Mouse (Mus musculus) embryonic facial prominence, embryonic 11.5 days (tissue): ENCODE measurements at regions not wholly inside any gene's neighbourhood (a gene's known extent, or its start where the extent isn't known, plus 50 kb on each side); places are given as distances from the start of the nearest gene placed in this dataset.

Experiments
- ATAC-seq: fragments of 200-750 bp; cut with Nextera tagmentation; replicated peaks from 2 replicates; pipeline ENCODE4 v1.8.0; 2017; ENCODE audit warnings: low read depth; ENCODE audit not compliant: insufficient number of reproducible peaks, low FRiP score, low TSS enrichment
- DNase-seq: peaks from one replicate; pipeline ENCODE4 v3.0.0-alpha.2; 2015; ENCODE audit warnings: low spot score
- H3K27ac ChIP-seq: fragments of 300-500 bp; sonication (generic); replicated peaks from 2 replicates; pipeline ENCODE4 v1.5.1; 2014; ENCODE audit warnings: mild to moderate bottlenecking, low read depth, low read length, control low read depth
- H3K27me3 ChIP-seq: fragments of 300-500 bp; sonication (generic); 2 replicates; pipeline ENCODE4 v1.6.1; 2014; ENCODE audit warnings: mild to moderate bottlenecking, low read length, moderate library complexity, mixed read lengths; ENCODE audit not compliant: control insufficient read depth, insufficient read depth
- H3K36me3 ChIP-seq: fragments of 300-500 bp; sonication (generic); replicated peaks from 2 replicates; pipeline ENCODE4 v1.6.1; 2014; ENCODE audit warnings: low read depth, mild to moderate bottlenecking, low read length, moderate library complexity, mixed read lengths; ENCODE audit not compliant: control insufficient read depth, insufficient read depth
- H3K4me1 ChIP-seq: fragments of 300-500 bp; sonication (generic); 2 replicates; pipeline ENCODE4 v1.6.1; 2014; ENCODE audit warnings: low read length, mixed read lengths; ENCODE audit not compliant: control insufficient read depth, insufficient read depth
- H3K4me2 ChIP-seq: fragments of 300-500 bp; sonication (generic); 2 replicates; pipeline ENCODE4 v1.6.1; 2014; ENCODE audit warnings: low read depth, mild to moderate bottlenecking, control low read depth, low read length, moderate library complexity
- H3K4me3 ChIP-seq: fragments of 300-500 bp; sonication (generic); 2 replicates; pipeline ENCODE4 v1.5.1; 2014; ENCODE audit warnings: low read depth, low read length, control low read depth
- H3K9ac ChIP-seq: fragments of 300-500 bp; sonication (generic); replicated peaks from 2 replicates; pipeline ENCODE4 v1.6.1; 2014; ENCODE audit warnings: mild to moderate bottlenecking, control low read depth, low read length
- H3K9me3 ChIP-seq: fragments of 300-500 bp; sonication (generic); replicated peaks from 2 replicates; pipeline ENCODE4 v1.6.1; 2016; ENCODE audit warnings: mild to moderate bottlenecking, low read length, inconsistent platforms, mixed read lengths; ENCODE audit not compliant: control insufficient read depth
- WGBS: fragments of 180-500 bp; shearing (Covaris S2); extraction: QIAGEN DNeasy Blood & Tissue Kit; methylation state at CpG from one replicate; pipeline ENCODE4 v1.1.7; 2014; 5-methylcytosine and 5-hydroxymethylcytosine counted together

GRCm38 (mm10) chr7:113048097-113048795, 94.5 kb downstream of the Rassf10 start:
- no peak for ATAC-seq
- WGBS = 60% methylated on average over 4 of the region's 4 CpGs
- DNase-seq = no peak

GRCm38 (mm10) chr7:113049440-113049839, 95.7 kb downstream of the Rassf10 start:
- DNase-seq (no peak), ATAC-seq (no peak)
- 89% methylated on average over 5 of the region's 5 CpGs for WGBS
- H3K9ac ChIP-seq = no peak overlapping the region
- no peaks in the 10 kb centered on the region for H3K4me1 ChIP-seq
- H3K9me3 ChIP-seq = no peaks in the 10 kb centered on the region
- no peak overlapping the region for H3K4me2 ChIP-seq
- no peaks in the 10 kb centered on the region for H3K36me3 ChIP-seq
- no peak overlapping the region for H3K27ac ChIP-seq
- no peak overlapping the region for H3K4me3 ChIP-seq
- H3K27me3 ChIP-seq = no peaks in the 10 kb centered on the region

More at GRCm38 (mm10) chr7:113048097-113048795, 94.5 kb downstream of the Rassf10 start:
- Histone ChIP-seq H3K4me3 (no peak overlapping the region), H3K27ac (no peak overlapping the region), H3K27me3 (no peaks in the 10 kb centered on the region), H3K4me2 (no peak overlapping the region), H3K36me3 (no peaks in the 10 kb centered on the region), H3K9me3 (no peaks in the 10 kb centered on the region), H3K4me1 (no peaks in the 10 kb centered on the region), H3K9ac (no peak overlapping the region)

GRCm38 (mm10) chr7:113052952-113053351, 99.2 kb downstream of the Rassf10 start:
- H3K9me3 ChIP-seq = no peaks in the 10 kb centered on the region
- 35% methylated on average over 1 of the region's 1 CpGs for WGBS
- H3K4me3 ChIP-seq = no peak overlapping the region
- no peak for ATAC-seq
- H3K27me3 ChIP-seq = no peaks in the 10 kb centered on the region
- H3K9ac ChIP-seq = no peak overlapping the region
- no peak overlapping the region for H3K27ac ChIP-seq
- H3K4me1 ChIP-seq = no peaks in the 10 kb centered on the region
- H3K36me3 ChIP-seq = no peaks in the 10 kb centered on the region
- H3K4me2 ChIP-seq = no peak overlapping the region
- DNase-seq = no peak

GRCm38 (mm10) chr7:113056421-113056820, 102.7 kb downstream of the Rassf10 start:
- Histone ChIP-seq H3K4me1 (peaks cover 4% of the 10 kb centered on the region; the same call in 1 of the 2 replicates), H3K27me3 (no peaks in the 10 kb centered on the region), H3K9ac (no peak overlapping the region), H3K9me3 (no peaks in the 10 kb centered on the region), H3K4me3 (no peak overlapping the region), H3K36me3 (no peaks in the 10 kb centered on the region), H3K4me2 (no peak overlapping the region), H3K27ac (no peak overlapping the region)
- WGBS = 76% methylated on average over 2 of the region's 2 CpGs
- ATAC-seq = no peak
- DNase-seq = no peak

- Histone ChIP-seq H3K9ac (no peak overlapping the region; the same call in 1 of the 2 replicates), H3K36me3 (no peaks in the 10 kb centered on the region), H3K9me3 (no peaks in the 10 kb centered on the region), H3K4me1 (peaks cover 4% of the 10 kb centered on the region; the same call in 1 of the 2 replicates), H3K4me3 (no peak overlapping the region), H3K4me2 (no peak overlapping the region), H3K27me3 (no peaks in the 10 kb centered on the region), H3K27ac (no peak overlapping the region)
- ATAC-seq (no peak), DNase-seq (peak; percentile 42)
- whole genome bisulfite sequencing = 25% methylated on average over 12 of the region's 12 CpGs
Observed at GRCm38 (mm10) chr7:113059211-113059966, 105.6 kb downstream of the Rassf10 start.

- H3K4me3 ChIP-seq = no peak overlapping the region
- no peak overlapping the region for H3K27ac ChIP-seq
- DNase-seq (no peak), ATAC-seq (no peak)
- H3K9ac ChIP-seq = no peak overlapping the region
- H3K36me3 ChIP-seq = no peaks in the 10 kb centered on the region
- H3K4me2 ChIP-seq = no peak overlapping the region
- no peaks in the 10 kb centered on the region for H3K27me3 ChIP-seq
- H3K4me1 ChIP-seq = peaks cover 4% of the 10 kb centered on the region; the same call in 1 of the 2 replicates
- no peaks in the 10 kb centered on the region for H3K9me3 ChIP-seq
- WGBS = 66% methylated on average over 5 of the region's 5 CpGs
Observed at GRCm38 (mm10) chr7:113059967-113060284, 106.2 kb downstream of the Rassf10 start.

- no peaks in the 10 kb centered on the region for H3K36me3 ChIP-seq
- peaks cover 4% of the 10 kb centered on the region; the same call in 1 of the 2 replicates for H3K4me1 ChIP-seq
- H3K4me3 ChIP-seq = no peak overlapping the region
- H3K27ac ChIP-seq = no peak overlapping the region
- DNase-seq (no peak), ATAC-seq (no peak)
- no peaks in the 10 kb centered on the region for H3K27me3 ChIP-seq
- no peaks in the 10 kb centered on the region for H3K9me3 ChIP-seq
- no peak overlapping the region for H3K4me2 ChIP-seq
- 79% methylated on average over 7 of the region's 7 CpGs for WGBS
- no peak overlapping the region for H3K9ac ChIP-seq
Observed at GRCm38 (mm10) chr7:113060991-113061390, 107.2 kb downstream of the Rassf10 start.

- no peaks in the 10 kb centered on the region for H3K4me1 ChIP-seq
- 80% methylated on average over 12 of the region's 12 CpGs for WGBS
- H3K9ac ChIP-seq = no peak overlapping the region
- no peak overlapping the region for H3K27ac ChIP-seq
- no peak overlapping the region for H3K4me2 ChIP-seq
- DNase-seq (no peak), ATAC-seq (no peak)
- no peaks in the 10 kb centered on the region for H3K36me3 ChIP-seq
- H3K9me3 ChIP-seq = no peaks in the 10 kb centered on the region
- no peaks in the 10 kb centered on the region for H3K27me3 ChIP-seq
- H3K4me3 ChIP-seq = no peak overlapping the region
Observed at GRCm38 (mm10) chr7:113066536-113066935, 112.8 kb downstream of the Rassf10 start.
